Mouse (Mus musculus) limb, embryonic 11.5 days (tissue): Measurements from ENCODE around the gene Pagr1a. TPM values are rescaled to one million over a fixed set of nuclear protein-coding genes. Genes with fewer than 3 reads are reported as not detected.

Experiments
- ATAC-seq: fragments of 200-750 bp; cut with Nextera tagmentation; 2 replicates; pipeline ENCODE4 v1.8.0; 2017; ENCODE audit warnings: low read depth; ENCODE audit not compliant: insufficient number of reproducible peaks, low FRiP score, low TSS enrichment
- DNase-seq: peaks from one replicate; pipeline ENCODE4 v3.0.0-alpha.2; 2015; ENCODE audit warnings: low spot score
- H3K27ac ChIP-seq: fragments of 300-500 bp; sonication (generic); replicated peaks from 2 replicates; pipeline ENCODE4 v1.5.1; 2014; ENCODE audit warnings: low read depth, mild to moderate bottlenecking, low read length
- H3K27me3 ChIP-seq: fragments of 300-500 bp; sonication (generic); 2 replicates; pipeline ENCODE4 v1.6.1; 2014; ENCODE audit warnings: mild to moderate bottlenecking, low read length, mixed read lengths; ENCODE audit not compliant: control insufficient read depth, insufficient read depth
- H3K36me3 ChIP-seq: fragments of 300-500 bp; sonication (generic); 2 replicates; pipeline ENCODE4 v1.6.1; 2014; ENCODE audit warnings: mild to moderate bottlenecking, low read length, moderate library complexity, mixed read lengths; ENCODE audit not compliant: control insufficient read depth, insufficient read depth
- H3K4me1 ChIP-seq: fragments of 300-500 bp; sonication (generic); 2 replicates; pipeline ENCODE4 v1.6.1; 2014; ENCODE audit warnings: low read length, mixed read lengths; ENCODE audit not compliant: control insufficient read depth, insufficient read depth
- H3K4me2 ChIP-seq: fragments of 300-500 bp; sonication (generic); 2 replicates; pipeline ENCODE4 v1.6.1; 2014; ENCODE audit warnings: low read depth, mild to moderate bottlenecking, moderate library complexity; ENCODE audit not compliant: severe bottlenecking
- H3K4me3 ChIP-seq: fragments of 300-500 bp; sonication (generic); 2 replicates; pipeline ENCODE4 v1.5.1; 2014; ENCODE audit warnings: low read depth, low read length
- H3K9ac ChIP-seq: fragments of 300-500 bp; sonication (generic); 2 replicates; pipeline ENCODE4 v1.6.1; 2014; ENCODE audit warnings: mild to moderate bottlenecking, low read length
- H3K9me3 ChIP-seq: fragments of 300-500 bp; sonication (generic); 2 replicates; pipeline ENCODE4 v1.6.1; 2016; ENCODE audit warnings: low read length; ENCODE audit not compliant: control insufficient read depth
- WGBS: fragments of 180-500 bp; shearing (Covaris S2); extraction: QIAGEN DNeasy Blood & Tissue Kit; methylation state at CpG from one replicate; pipeline ENCODE4 v1.1.7; 2014; 5-methylcytosine and 5-hydroxymethylcytosine counted together
- polyA plus RNA-seq: library from polyadenylated mRNA; unstranded; fragments of >200 nt; fragmentation: Nextera tagmentation; extraction: Ambion mirVana; gene quantifications from 2 replicates; pipeline ENCODE4 v1.2.1, GENCODE M21; 2014

The Pagr1a gene
- polyA plus RNA-seq, result 59.5 and 88.7 TPM in 2 replicates

DNA sequence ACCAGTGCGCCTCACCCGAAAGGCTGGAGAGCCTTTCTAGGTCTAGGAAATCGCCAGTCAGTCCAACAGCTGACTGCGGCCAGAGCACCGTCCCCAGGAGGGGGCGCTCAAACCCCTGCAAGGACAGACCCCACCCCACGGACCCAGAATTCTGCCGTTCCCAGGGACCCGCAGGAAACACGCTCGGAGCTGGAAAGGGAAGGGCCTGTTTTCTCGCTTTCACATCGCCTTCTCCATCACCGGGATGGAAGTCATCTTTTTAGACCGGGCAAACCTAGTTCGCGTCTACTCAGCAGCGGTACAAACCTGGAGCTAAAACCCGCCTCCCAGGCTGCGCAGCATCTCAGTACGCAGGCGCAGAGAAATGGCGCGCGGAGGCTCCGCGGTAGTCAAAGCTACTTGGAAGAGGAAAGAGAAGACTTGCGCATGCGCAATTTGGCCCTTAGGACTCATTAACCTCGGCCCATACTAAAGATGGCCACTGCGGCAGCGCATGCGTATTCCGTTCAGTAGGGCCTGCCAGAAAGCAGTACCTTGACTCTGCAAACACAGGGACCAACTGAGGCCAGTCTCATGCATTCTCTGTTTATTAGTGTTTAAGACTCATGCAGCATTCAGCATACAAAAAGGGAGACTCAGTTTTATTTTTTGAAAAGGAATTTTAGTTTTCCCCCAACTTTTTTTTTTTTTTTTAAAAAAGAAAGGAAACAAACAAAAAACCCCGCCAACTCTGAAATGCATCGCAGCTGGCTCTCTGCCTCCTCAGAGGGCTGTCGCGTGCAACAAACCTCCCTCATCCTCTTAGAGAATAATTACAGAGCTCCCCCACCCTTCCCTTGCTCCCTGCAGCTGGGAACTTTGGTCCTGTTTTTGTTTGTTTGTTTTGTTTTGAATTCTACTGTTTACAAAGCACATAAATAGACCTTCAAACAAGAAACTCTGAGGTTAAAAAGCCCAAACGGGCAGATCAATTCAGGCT lies at the start of gene Pagr1a:
Gene Pagr1a (minus strand): TSS at position 382 of the 979 bp plus-strand sequence.
- Histone ChIP-seq H3K9ac (peak within 1 kb of the TSS; percentile 86), H3K4me2 (peak within 1 kb of the TSS; percentile 82), H3K27me3 (no peaks in the 10 kb centered on the region), H3K9me3 (no peaks in the 10 kb centered on the region), H3K27ac (peak within 1 kb of the TSS; percentile 85), H3K4me1 (peaks cover 41% of the 10 kb centered on the region), H3K36me3 (peaks cover 8% of the 10 kb centered on the region), H3K4me3 (peak within 1 kb of the TSS; percentile 64)
- DNase-seq, result peak; percentile 98
- WGBS, result 4% methylated on average over 39 of the region's 39 CpGs
- peak; percentile 66 for ATAC-seq

- Histone ChIP-seq H3K4me2 (no peak overlapping the region), H3K27me3 (no peaks in the 10 kb centered on the region), H3K27ac (no peak overlapping the region), H3K9ac (no peak overlapping the region), H3K4me3 (no peak overlapping the region), H3K9me3 (no peaks in the 10 kb centered on the region), H3K4me1 (no peaks in the 10 kb centered on the region), H3K36me3 (no peaks in the 10 kb centered on the region)
- 84% methylated on average over 4 of the region's 4 CpGs for WGBS
- no peak for DNase-seq
- ATAC-seq, result no peak
Observed at GRCm38 (mm10) chr7:127066317-127066716, 49.2 kb upstream of the Pagr1a start.

DNA sequence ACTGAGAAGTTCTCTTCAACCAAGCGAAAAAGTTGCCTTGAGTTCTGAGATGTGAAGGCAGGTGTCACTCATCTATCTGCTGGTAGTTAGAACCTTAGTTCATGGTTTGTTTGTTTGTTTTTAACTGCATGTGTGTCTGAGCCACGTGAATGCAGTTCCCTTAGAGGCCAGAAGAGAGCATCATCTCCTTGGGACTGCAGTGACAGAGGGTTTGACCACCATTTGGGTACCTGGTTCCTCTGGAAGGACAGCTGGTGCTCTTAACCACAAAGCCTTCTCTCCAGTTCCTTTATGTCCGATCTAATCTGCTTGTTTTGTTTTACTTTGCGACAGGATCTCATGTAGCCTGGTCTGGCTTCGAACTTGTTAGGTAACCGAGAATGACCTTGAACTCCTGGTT lies 48.4 kb upstream of the Pagr1a start:
- Histone ChIP-seq H3K27me3 (no peaks in the 10 kb centered on the region), H3K9me3 (no peaks in the 10 kb centered on the region), H3K4me3 (no peak overlapping the region), H3K4me2 (no peak overlapping the region), H3K36me3 (no peaks in the 10 kb centered on the region), H3K9ac (no peak overlapping the region), H3K27ac (no peak overlapping the region), H3K4me1 (no peaks in the 10 kb centered on the region)
- DNase-seq (no peak), ATAC-seq (no peak)
- 90% methylated on average over 6 of the region's 6 CpGs for WGBS

DNA sequence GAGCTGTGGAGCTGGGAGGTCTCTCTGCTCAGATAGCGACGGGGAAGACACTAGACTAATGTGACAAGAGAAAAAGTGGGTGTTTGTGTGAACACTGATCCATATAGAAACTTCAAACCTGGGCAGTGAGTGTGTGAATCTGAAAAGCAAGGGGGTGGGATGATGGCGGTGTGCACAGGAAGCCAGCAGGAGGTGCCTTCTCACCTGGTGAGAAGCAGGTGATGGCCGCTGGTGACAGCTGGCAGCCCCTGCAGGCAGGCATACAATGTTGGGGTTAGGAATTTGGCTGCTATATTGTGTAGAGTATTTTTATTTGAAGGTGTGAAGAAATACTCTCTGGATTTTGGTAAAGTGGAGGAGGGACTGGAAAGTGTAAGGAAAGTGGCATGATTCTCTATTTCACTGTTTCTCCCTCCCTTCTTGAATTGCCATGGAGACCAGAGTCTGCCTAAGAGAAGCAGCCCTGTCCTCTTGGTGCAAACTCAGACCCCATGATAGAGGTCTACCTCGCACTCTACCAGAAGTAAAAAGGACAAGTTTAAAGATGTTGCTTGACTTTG lies 38.0 kb upstream of the Pagr1a start:
- Histone ChIP-seq H3K4me3 (no peak overlapping the region), H3K27me3 (no peaks in the 10 kb centered on the region), H3K36me3 (no peaks in the 10 kb centered on the region), H3K4me2 (no peak overlapping the region), H3K9me3 (no peaks in the 10 kb centered on the region), H3K4me1 (no peaks in the 10 kb centered on the region), H3K9ac (no peak overlapping the region), H3K27ac (no peak overlapping the region)
- DNase-seq (no peak), ATAC-seq (no peak)
- WGBS, result 72% methylated on average over 5 of the region's 5 CpGs

- H3K9me3 ChIP-seq, result no peaks in the 10 kb centered on the region
- H3K27me3 ChIP-seq, result no peaks in the 10 kb centered on the region
- H3K36me3 ChIP-seq, result peaks cover 3% of the 10 kb centered on the region; the same call in 1 of the 2 replicates
- 0 out of 2 replicates have a peak, but pooled peaks cover 10% of the 10 kb centered on the region for H3K4me1 ChIP-seq
- peak; percentile 80; the same call in 1 of the 2 replicates for ATAC-seq
- WGBS, result under 1% methylated on average over 53 of the region's 53 CpGs
- H3K4me2 ChIP-seq, result peak within 1 kb of the TSS; percentile 79
- peak within 1 kb of the TSS; percentile 92 for H3K4me3 ChIP-seq
- peak within 1 kb of the TSS; percentile 50; the same call in 1 of the 2 replicates for H3K27ac ChIP-seq
- peak within 1 kb of the TSS; percentile 84 for H3K9ac ChIP-seq
- DNase-seq, result peak; percentile 90
Observed at GRCm38 (mm10) chr7:127041851-127042672, 24.9 kb upstream of the Pagr1a start, which contains the start of gene Kif22. Gene Kif22 (minus strand): TSS chr7:127042471.

DNA sequence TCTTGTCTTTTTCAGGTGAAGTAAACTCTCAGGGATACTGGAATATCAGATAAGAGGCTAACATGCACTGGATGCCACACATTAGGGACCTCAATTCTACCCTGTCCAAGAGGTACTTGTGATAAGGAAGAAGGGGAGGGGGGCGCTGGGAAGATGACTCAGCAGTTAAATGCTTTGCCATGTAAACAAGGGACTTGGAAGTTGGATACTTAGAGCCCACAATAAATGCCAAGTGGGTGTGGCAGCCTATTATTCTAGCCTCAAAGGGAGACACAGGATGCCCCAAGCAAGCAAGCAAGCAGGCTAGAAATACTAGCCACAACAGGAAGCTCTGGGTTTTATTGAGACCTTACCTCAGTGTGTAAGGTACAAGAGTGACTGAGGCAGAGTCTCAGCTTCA lies 14.1 kb upstream of the Pagr1a start:
- no peaks in the 10 kb centered on the region for H3K9me3 ChIP-seq
- no peaks in the 10 kb centered on the region for H3K27me3 ChIP-seq
- H3K36me3 ChIP-seq, result peaks cover 40% of the 10 kb centered on the region
- H3K27ac ChIP-seq, result no peak overlapping the region
- DNase-seq (no peak), ATAC-seq (no peak)
- H3K9ac ChIP-seq, result no peak overlapping the region
- H3K4me2 ChIP-seq, result no peak overlapping the region
- H3K4me1 ChIP-seq, result peaks cover 7% of the 10 kb centered on the region
- 75% methylated on average over 1 of the region's 1 CpGs for WGBS
- no peak overlapping the region for H3K4me3 ChIP-seq

- Histone ChIP-seq H3K9me3 (no peaks in the 10 kb centered on the region), H3K4me3 (no peak overlapping the region), H3K27ac (no peak overlapping the region), H3K4me2 (no peak overlapping the region), H3K4me1 (peaks cover 7% of the 10 kb centered on the region), H3K36me3 (peaks cover 37% of the 10 kb centered on the region), H3K9ac (no peak overlapping the region), H3K27me3 (no peaks in the 10 kb centered on the region)
- 100% methylated on average over 1 of the region's 1 CpGs for WGBS
- ATAC-seq (no peak), DNase-seq (no peak)
Observed at GRCm38 (mm10) chr7:127030172-127030571, 13.0 kb upstream of the Pagr1a start.

DNA sequence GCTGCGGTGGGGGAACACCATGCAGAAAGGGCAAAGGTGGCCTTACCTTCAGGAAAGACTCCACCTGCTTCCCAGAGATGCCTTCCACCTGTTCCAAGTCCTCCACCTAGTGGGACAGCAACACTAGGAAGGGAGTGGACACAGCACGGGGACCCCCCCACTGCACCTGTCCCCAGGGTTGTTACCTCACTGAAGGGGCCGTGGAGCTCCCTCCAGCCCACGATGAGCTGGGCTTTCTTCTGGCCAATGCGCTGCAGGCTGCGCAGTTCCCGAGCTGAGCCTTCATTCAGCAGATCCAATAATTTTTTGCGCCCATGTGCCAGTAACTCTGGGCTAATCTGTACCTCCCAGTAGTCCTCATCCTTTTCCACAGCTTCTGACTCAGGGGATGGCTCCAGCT lies 10.7 kb upstream of the Pagr1a start:
- H3K4me2 ChIP-seq, result peak overlapping the region; percentile 52
- H3K9me3 ChIP-seq, result no peaks in the 10 kb centered on the region
- H3K36me3 ChIP-seq, result peaks cover 35% of the 10 kb centered on the region
- H3K27ac ChIP-seq, result peak overlapping the region; percentile 98
- H3K4me1 ChIP-seq, result peaks cover 23% of the 10 kb centered on the region
- ATAC-seq (no peak), DNase-seq (peak; percentile 43)
- 74% methylated on average over 8 of the region's 8 CpGs for WGBS
- peak overlapping the region; percentile 64 for H3K9ac ChIP-seq
- peak overlapping the region; percentile 97 for H3K4me3 ChIP-seq
- no peaks in the 10 kb centered on the region for H3K27me3 ChIP-seq
